Mouse (Mus musculus): ENCODE measurements at regions not wholly inside any gene's neighbourhood (a gene's known extent, or its start where the extent isn't known, plus 50 kb on each side); places are given as distances from the start of the nearest gene placed in this dataset.
A peak's percentile ranks its signal among the peaks of the same experiment; 100 is the strongest.

GRCm38 (mm10) chr2:92800667-92801066, 114.2 kb upstream of the Syt13 start:
- no peak for DNase-seq (ENCODE audit: low read depth, low spot score)

- no peak for DNase-seq (ENCODE audit: low read depth, low spot score)
Measured at GRCm38 (mm10) chr2:92804916-92805315, 110.0 kb upstream of the Syt13 start.

- DNase-seq (ENCODE audit: low read depth, low spot score): peak; percentile 65
Measured at GRCm38 (mm10) chr2:92805761-92806160, 109.1 kb upstream of the Syt13 start.

- DNase-seq (ENCODE audit: low read depth, low spot score): no peak
Measured at GRCm38 (mm10) chr2:92806481-92807195, 108.3 kb upstream of the Syt13 start.

- DNase-seq (ENCODE audit: low read depth, low spot score): no peak
Measured at GRCm38 (mm10) chr2:92807404-92807803, 107.5 kb upstream of the Syt13 start.

GRCm38 (mm10) chr2:92808121-92808520, 106.8 kb upstream of the Syt13 start:
- no peak for DNase-seq (ENCODE audit: low read depth, low spot score)

- DNase-seq (ENCODE audit: low read depth, low spot score): peak; percentile 8
Measured at GRCm38 (mm10) chr2:92809226-92809625, 105.7 kb upstream of the Syt13 start.

- no peak for DNase-seq (ENCODE audit: low read depth, low spot score)
Measured at GRCm38 (mm10) chr2:92809681-92810323, 105.1 kb upstream of the Syt13 start.

- peak; percentile 46 for DNase-seq (ENCODE audit: low read depth, low spot score)
Measured at GRCm38 (mm10) chr2:92810956-92811355, 103.9 kb upstream of the Syt13 start.

- no peak for DNase-seq (ENCODE audit: low read depth, low spot score)
Measured at GRCm38 (mm10) chr2:92813028-92813427, 101.9 kb upstream of the Syt13 start.

GRCm38 (mm10) chr2:92819586-92819985, 95.3 kb upstream of the Syt13 start:
- no peak for DNase-seq (ENCODE audit: low read depth, low spot score)

GRCm38 (mm10) chr2:92824325-92824724, 90.6 kb upstream of the Syt13 start:
- no peak for DNase-seq (ENCODE audit: low read depth, low spot score)

- DNase-seq (ENCODE audit: low read depth, low spot score): no peak
Measured at GRCm38 (mm10) chr2:92825395-92825794, 89.5 kb upstream of the Syt13 start.

- DNase-seq (ENCODE audit: low read depth, low spot score): peak; percentile 13
Measured at GRCm38 (mm10) chr2:92830134-92830533, 84.8 kb upstream of the Syt13 start.

GRCm38 (mm10) chr2:92831784-92832183, 83.1 kb upstream of the Syt13 start:
- DNase-seq (ENCODE audit: low read depth, low spot score): no peak

- DNase-seq (ENCODE audit: low read depth, low spot score): no peak
Measured at GRCm38 (mm10) chr2:92836203-92836602, 78.7 kb upstream of the Syt13 start.

GRCm38 (mm10) chr2:92838012-92838411, 76.9 kb upstream of the Syt13 start:
- DNase-seq (ENCODE audit: low read depth, low spot score): no peak

- peak; percentile 63 for DNase-seq (ENCODE audit: low read depth, low spot score)
Measured at GRCm38 (mm10) chr2:92840009-92840408, 74.9 kb upstream of the Syt13 start.

GRCm38 (mm10) chr2:92841626-92842025, 73.3 kb upstream of the Syt13 start:
- no peak for DNase-seq (ENCODE audit: low read depth, low spot score)

- DNase-seq (ENCODE audit: low read depth, low spot score): no peak
Measured at GRCm38 (mm10) chr2:92845061-92845769, 69.7 kb upstream of the Syt13 start.

GRCm38 (mm10) chr2:92848962-92849361, 65.9 kb upstream of the Syt13 start:
- DNase-seq (ENCODE audit: low read depth, low spot score): no peak

GRCm38 (mm10) chr2:92851336-92851735, 63.6 kb upstream of the Syt13 start:
- peak; percentile 69 for DNase-seq (ENCODE audit: low read depth, low spot score)

GRCm38 (mm10) chr2:92853175-92853574, 61.7 kb upstream of the Syt13 start:
- DNase-seq (ENCODE audit: low read depth, low spot score): no peak
